9 mouse cellular contexts compared by ENCODE assay signal in the genomic region with DNA sequence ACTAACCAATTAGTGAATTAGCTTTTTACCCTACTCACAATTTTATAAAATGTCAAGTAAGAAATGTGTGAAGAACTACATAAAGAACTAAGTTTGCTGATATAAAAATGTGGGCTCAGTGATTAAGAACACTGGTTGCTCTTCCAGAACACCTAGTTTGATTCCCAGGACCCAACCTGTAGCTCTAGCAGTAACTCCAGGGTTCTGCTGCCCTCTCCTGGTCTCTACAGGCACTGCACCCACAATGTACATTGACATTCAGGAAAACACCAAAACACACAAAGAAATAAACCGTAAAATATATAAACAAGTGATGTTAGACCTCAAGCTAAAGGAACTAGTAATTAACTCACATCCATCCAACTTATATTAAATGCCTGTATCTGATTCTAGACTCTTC. TPM values are rescaled to one million over a fixed set of nuclear protein-coding genes. Genes with fewer than 3 reads are reported as not detected.
DNase-seq lines count a peak whose midpoint lies in the region; ATAC-seq and TF ChIP-seq lines count a peak whose summit lies in the region.
"Had no signal": no experiment of that assay in that cellular context is flagged by ENCODE, and none has a peak within 500 bp of the region (broad histone marks: within the 10 kb centered on the region; RNA-seq: fewer than 3 reads in every experiment).

No protein-coding gene starts in this region.

- 86% methylated on average over 1 of the region's 1 CpGs for whole genome bisulfite sequencing in hindbrain, embryonic 11.5 days
- WGBS in hindbrain, embryonic 13.5 days: 66% methylated on average over 1 of the region's 1 CpGs
- 44% methylated on average over 1 of the region's 1 CpGs for WGBS in small intestine, adult 2 months

- H3K4me1 ChIP-seq in hindbrain, embryonic 11.5 days (replicated peaks; ENCODE audit: control insufficient read depth, insufficient read depth, low read length): no peaks in the 10 kb centered on the region
- no peaks in the 10 kb centered on the region for H3K4me1 ChIP-seq in hindbrain, embryonic 13.5 days (replicated peaks)
- H3K4me1 ChIP-seq in G1E (ENCODE audit: insufficient read depth, low read depth, low read length): peaks cover 9% of the 10 kb centered on the region
- no peaks in the 10 kb centered on the region for H3K4me1 ChIP-seq in small intestine, adult 2 months (ENCODE audit: control insufficient read depth, insufficient read depth, insufficient read length, low read length)

- no peak for TF ChIP-seq POLR2A in small intestine, adult 2 months (IDR thresholded peaks at IDR 0.05; ENCODE audit: low read depth, low read length)

- no peak for ATAC-seq in hindbrain, embryonic 11.5 days (ENCODE audit: low FRiP score)
- ATAC-seq in hindbrain, embryonic 13.5 days (ENCODE audit: low FRiP score): no peak
- ATAC-seq in G1E (ENCODE audit: extremely low read depth, insufficient number of reproducible peaks, low FRiP score, poor library complexity, severe bottlenecking): peak; percentile 65; the same call in 1 of the 2 replicates
- ATAC-seq in frontal cortex, adult (ENCODE audit: low TSS enrichment): peak; percentile 75

- DNase-seq in hindbrain, embryonic 11.5 days (ENCODE audit: low spot score): peak; percentile 79
- peak; percentile 23 for DNase-seq in G1E (ENCODE audit: low spot score)
- peak; percentile 22 for DNase-seq in cerebellum, adult 11 months
- DNase-seq in layer of hippocampus, adult 11-12 months (ENCODE audit: low spot score): peak; percentile 71
- peak; percentile 53 for DNase-seq in lung, postnatal 10 days

- H3K27me3 ChIP-seq in hindbrain, embryonic 11.5 days (ENCODE audit: control insufficient read depth, insufficient read depth, low read length): no peaks in the 10 kb centered on the region
- no peaks in the 10 kb centered on the region for H3K27me3 ChIP-seq in hindbrain, embryonic 13.5 days
- H3K27me3 ChIP-seq in G1E (ENCODE audit: insufficient read depth, low read length): no peaks in the 10 kb centered on the region
- H3K27me3 ChIP-seq in small intestine, adult 2 months (ENCODE audit: control insufficient read depth, insufficient read depth, low read length): no peaks in the 10 kb centered on the region
- H3K27me3 ChIP-seq: lung, embryonic 15.5 days had no signal

- no peak overlapping the region for H3K4me3 ChIP-seq in hindbrain, embryonic 11.5 days (ENCODE audit: low read depth, low read length)
- no peak overlapping the region for H3K4me3 ChIP-seq in hindbrain, embryonic 13.5 days
- no peak overlapping the region for H3K4me3 ChIP-seq in G1E (ENCODE audit: low read depth, low read length)
- H3K4me3 ChIP-seq in small intestine, adult 2 months (ENCODE audit: low read depth, low read length): no peak overlapping the region
- H3K4me3 ChIP-seq: lung, embryonic 15.5 days had no signal

- H3K27ac ChIP-seq in hindbrain, embryonic 11.5 days (ENCODE audit: low read depth, low read length): no peak overlapping the region
- no peak overlapping the region for H3K27ac ChIP-seq in hindbrain, embryonic 13.5 days
- no peak overlapping the region for H3K27ac ChIP-seq in small intestine, adult 2 months (ENCODE audit: insufficient read depth, low read depth, low read length)

- no peak overlapping the region for H3K9ac ChIP-seq in hindbrain, embryonic 11.5 days (ENCODE audit: low read depth, low read length)
- no peak overlapping the region for H3K9ac ChIP-seq in hindbrain, embryonic 13.5 days
- H3K9ac ChIP-seq: lung, embryonic 15.5 days had no signal

- no peaks in the 10 kb centered on the region for H3K9me3 ChIP-seq in hindbrain, embryonic 11.5 days (ENCODE audit: control insufficient read depth, low read length)
- no peaks in the 10 kb centered on the region for H3K9me3 ChIP-seq in hindbrain, embryonic 13.5 days
- H3K9me3 ChIP-seq in G1E (replicated peaks): no peaks in the 10 kb centered on the region
- H3K9me3 ChIP-seq: lung, embryonic 15.5 days had no signal

- peaks cover 2% of the 10 kb centered on the region; the same call in 1 of the 2 replicates for H3K36me3 ChIP-seq in hindbrain, embryonic 11.5 days (ENCODE audit: control insufficient read depth, insufficient read depth, low read length)
- peaks cover 51% of the 10 kb centered on the region for H3K36me3 ChIP-seq in hindbrain, embryonic 13.5 days
- peaks cover 79% of the 10 kb centered on the region for H3K36me3 ChIP-seq in G1E (replicated peaks)
- peaks cover 38% of the 10 kb centered on the region for H3K36me3 ChIP-seq in small intestine, adult 2 months (ENCODE audit: control insufficient read depth, insufficient read depth, low read length)

- H3K4me2 ChIP-seq in hindbrain, embryonic 11.5 days (replicated peaks; ENCODE audit: low read depth, low read length): no peak overlapping the region
- no peak overlapping the region for H3K4me2 ChIP-seq in hindbrain, embryonic 13.5 days
- H3K4me2 ChIP-seq: lung, embryonic 15.5 days had no signal

- peak; percentile 83 for TF ChIP-seq CTCF in G1E (IDR thresholded peaks at IDR 0.05; ENCODE audit: low read depth, low read length)
- peak; percentile 79; the same call in 1 of the 2 replicates for TF ChIP-seq CTCF in small intestine, adult 2 months (IDR thresholded peaks at IDR 0.05; ENCODE audit: extremely low read depth, insufficient read length, insufficient replicate concordance, low read depth, low read length)

RNA-seq across cellular contexts. Expression of a gene that starts 7.3 kb away (rescaled TPM):
- polyA plus RNA-seq in hindbrain, embryonic 11.5 days (2014; fragmentation: Nextera tagmentation; extraction: Ambion mirVana): 0.61 and 1.2 TPM in 2 replicates
- 0.64 and 1.00 TPM in 2 replicates for polyA plus RNA-seq in hindbrain, embryonic 13.5 days (2015; fragmentation: Nextera tagmentation; extraction: Ambion mirVana)
- total RNA-seq in G1E (2014; fragmentation: Nextera tagmentation) (not detected in 2 replicates), G1E (2017) (0.12 and 0.49 TPM in 2 replicates)
- polyA plus RNA-seq in G1E (2012): 0.07 TPM in 1 of 2 replicates, not detected in the other
- 0.08 and 0.27 TPM in 2 replicates for polyA plus RNA-seq in small intestine, adult 2 months (2012; rRNA removed)

RNA-seq across cellular contexts. Expression of a gene that starts 7.9 kb away (rescaled TPM):
- 37.7 and 37.8 TPM in 2 replicates for polyA plus RNA-seq in hindbrain, embryonic 11.5 days (2014; fragmentation: Nextera tagmentation; extraction: Ambion mirVana)
- polyA plus RNA-seq in hindbrain, embryonic 13.5 days (2015; fragmentation: Nextera tagmentation; extraction: Ambion mirVana): 24.2 and 25.0 TPM in 2 replicates
- total RNA-seq in G1E (2014; fragmentation: Nextera tagmentation): 30.9 and 33.2 TPM in 2 replicates
- 43.4 and 50.6 TPM in 2 replicates for total RNA-seq in G1E (2017)
- polyA plus RNA-seq in G1E (2012): 33.1 and 47.7 TPM in 2 replicates
- polyA plus RNA-seq in small intestine, adult 2 months (2012; rRNA removed): 14.4 and 25.1 TPM in 2 replicates

Comparison
In these comparisons a context has a peak if more than half of its experiments do, and no peak if none do; other contexts are left out.
1. ATAC-seq: peak in G1E (single experiment) and frontal cortex, adult (single experiment); none in hindbrain, embryonic 11.5 days (single experiment) and hindbrain, embryonic 13.5 days (single experiment).
2. DNase-seq: peak in every context shown above with its lines; median percentile 79 in hindbrain, embryonic 11.5 days; 71 in layer of hippocampus, adult 11-12 months; 53 in lung, postnatal 10 days; 23 in G1E; 22 in cerebellum, adult 11 months.